Mouse (Mus musculus) granulocyte monocyte progenitor cell, adult 5-6 weeks (primary cell): Measurements from ENCODE around the gene Stambp. TPM values are rescaled to one million over a fixed set of nuclear protein-coding genes. Genes with fewer than 3 reads are reported as not detected.
"Not testable (repeated sequence)": the region's sequence is repeated elsewhere in the genome, so short reads cannot be mapped to it uniquely, and the experiment has no call there.

Experiments
- ATAC-seq: replicated peaks from 2 replicates; pipeline ENCODE4 v1.8.0; 2016; ENCODE audit warnings: mild to moderate bottlenecking, moderate TSS enrichment, inconsistent platforms; ENCODE audit not compliant: poor library complexity, severe bottlenecking
- total RNA-seq, 2 experiments: library from RNA; stranded (forward) in 1 of 2; stranded (reverse) in 1 of 2; fragments of 200-712, 200-1000 nt in 1 of 2; fragments of >200 nt in 1 of 2; fragmentation: Nextera tagmentation in 1 of 2; gene quantifications; 2 replicates each; pipeline ENCODE4 v1.2.3; 2014 to 2017

Gene Stambp
- total RNA-seq (2014; fragmentation: Nextera tagmentation) (23.0 and 44.8 TPM in 2 replicates), total RNA-seq (2017) (5.0 and 9.7 TPM in 2 replicates)

DNA sequence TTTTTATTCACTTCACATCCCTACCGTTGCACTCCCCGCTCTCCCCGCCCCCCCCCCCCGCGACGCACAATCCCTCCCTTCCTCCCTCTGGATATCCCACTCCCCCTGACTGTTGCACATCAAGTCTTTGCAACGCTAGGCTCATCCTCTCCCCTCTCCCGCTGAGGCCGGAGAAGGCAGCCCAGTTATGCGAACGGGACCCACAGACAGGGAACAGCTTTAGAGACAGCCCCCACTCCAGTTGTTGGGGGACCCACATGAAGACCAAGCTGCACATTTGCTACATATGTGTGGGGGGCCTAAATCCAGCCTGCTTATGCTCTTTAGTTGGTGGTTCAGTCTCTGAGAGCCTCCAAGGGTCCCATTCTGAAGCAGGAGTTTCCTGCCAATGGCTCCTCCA is at the start of gene Stambp:
TSS of gene Stambp (minus strand) at position 59 of the 400 bp plus-strand sequence.
- peak; percentile 21 for ATAC-seq

DNA sequence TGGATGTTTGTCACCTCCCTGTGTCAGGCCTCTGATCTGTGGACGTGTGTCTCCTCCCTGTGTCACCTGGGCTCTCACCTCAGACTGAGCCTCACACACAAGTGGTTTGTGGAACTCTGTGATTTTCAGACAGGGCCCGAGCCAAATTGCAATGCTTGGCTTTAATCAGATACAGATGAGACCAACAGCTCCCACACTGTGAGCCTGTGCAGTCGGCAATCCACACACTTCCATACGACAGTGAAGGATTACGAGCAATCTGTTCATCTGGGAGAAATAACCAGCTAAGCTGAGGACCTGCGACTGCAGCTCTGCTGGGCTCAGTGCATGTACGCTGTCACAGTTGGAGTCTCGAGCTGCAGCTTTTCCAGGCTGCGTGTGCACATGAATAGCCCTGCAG is 47.4 kb upstream of the Stambp start:
- no peak for ATAC-seq

DNA sequence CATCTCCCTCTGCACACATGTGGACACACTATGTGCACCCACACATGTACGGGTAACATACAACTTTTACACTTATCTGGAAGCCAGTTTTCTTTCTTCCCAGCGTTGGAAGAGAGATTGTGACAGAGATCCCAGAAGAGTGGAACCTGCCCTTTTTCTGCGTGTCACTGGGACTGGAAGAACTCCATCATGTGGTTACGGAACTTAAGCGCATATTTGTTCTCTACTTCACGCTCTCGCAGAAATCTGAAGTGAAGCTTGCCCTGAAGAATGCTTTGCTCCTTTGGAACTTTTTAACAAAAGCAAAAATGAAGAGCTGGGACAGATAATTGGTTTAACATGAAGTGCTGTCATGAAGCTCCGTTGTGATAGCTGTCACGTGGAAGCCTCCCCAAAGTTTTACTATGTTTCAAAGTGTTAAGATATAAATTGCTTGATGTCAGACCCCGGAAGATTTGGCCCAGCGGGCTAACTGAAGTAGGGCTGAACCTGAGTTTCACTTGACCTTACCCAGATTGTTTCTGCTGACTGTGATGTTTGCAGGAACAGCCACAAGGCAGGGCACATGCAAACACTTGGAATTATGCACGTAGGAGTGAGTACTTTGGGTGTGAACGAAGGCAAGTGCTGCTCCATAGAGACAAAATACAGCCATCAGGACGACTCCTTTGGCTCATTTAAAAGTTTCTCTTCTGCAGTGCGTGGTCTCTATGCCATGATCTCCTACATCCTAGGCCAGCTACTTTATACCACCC is 45.2 kb upstream of the Stambp start:
- no peak for ATAC-seq

DNA sequence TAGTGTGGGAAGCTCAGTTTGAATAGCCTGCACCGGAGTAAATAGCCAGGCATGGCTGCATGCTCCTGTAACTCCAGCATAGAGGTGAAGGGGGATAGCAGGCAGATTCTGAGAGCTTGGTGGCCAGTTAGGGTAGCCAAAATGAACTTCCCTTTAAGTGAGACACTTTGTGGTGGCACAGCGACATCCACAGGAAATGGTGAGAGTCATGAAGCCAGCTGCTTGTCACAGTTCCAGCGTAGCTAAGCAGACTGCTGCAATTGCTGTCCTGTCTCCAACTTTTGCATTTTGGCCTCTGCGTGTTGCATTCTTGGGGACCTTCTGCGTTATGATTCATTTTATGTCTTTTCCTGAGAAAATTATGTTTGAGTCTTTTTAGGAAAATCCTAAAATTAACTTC is 44.0 kb upstream of the Stambp start:
- peak; percentile 92 for ATAC-seq

DNA sequence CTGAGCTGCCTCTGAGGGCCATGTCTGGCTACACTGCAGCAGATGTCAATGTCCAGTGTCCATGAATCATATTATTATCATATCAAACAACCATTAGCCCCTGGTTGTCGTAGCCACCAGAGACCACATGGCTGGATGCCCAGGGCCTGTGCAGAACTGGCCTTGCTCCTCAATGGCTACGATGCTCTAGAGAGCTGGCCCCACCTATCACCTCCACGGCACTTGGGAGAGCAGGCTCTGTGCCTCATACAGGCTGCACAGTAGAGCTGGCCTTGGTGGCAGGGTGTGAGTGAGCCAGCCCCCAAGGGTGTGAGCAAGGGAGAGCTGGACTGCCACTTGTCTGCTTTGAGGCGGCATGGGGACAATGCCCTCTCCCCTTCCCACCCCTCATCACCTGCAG is 41.9 kb upstream of the Stambp start:
- no peak for ATAC-seq

DNA sequence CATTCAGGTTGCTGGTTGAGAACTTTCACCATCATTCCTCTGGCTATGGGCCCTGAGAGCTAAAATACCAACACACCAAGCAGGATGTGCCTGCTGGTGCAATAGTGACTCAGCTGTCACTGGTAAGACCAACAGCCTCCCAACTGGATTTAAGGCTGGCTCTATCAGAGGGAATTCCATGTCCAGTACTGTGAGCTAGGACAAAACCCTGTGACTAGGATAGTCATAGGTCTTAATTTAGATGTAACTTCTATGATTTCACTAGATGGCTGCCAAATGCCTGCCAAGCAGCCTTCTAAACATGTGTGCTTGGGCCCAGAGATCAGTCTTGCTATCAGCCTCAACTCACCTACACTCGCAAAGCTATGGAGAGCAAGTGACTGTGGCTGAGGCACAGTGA is 40.4 kb upstream of the Stambp start:
- ATAC-seq, result no peak

DNA sequence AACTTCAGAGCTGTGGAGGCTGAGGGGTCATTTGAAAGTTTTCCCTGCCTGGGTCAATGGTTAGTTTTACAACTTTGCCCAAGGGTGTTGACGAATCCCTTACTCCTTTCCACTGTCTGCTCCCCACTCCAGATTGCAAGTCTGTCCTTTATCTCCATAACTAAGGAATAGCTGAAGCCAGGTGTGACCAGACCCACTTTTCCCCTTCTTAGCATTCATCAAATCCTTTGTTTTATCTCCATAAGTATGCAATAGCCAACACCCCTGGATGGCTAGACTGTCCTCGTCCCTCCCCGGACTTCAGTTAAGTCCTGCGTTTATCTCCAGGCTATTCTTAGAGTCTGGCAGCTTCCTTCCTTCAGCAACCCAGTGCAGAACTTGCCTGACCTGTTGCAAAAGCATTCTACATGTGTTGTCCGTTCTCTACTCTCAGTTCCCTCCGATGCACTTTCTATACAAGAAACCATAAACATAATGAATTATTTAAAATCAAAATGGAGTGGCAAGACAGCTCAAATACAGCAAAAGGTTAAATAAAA is 27.2 kb upstream of the Stambp start:
- ATAC-seq, result peak; percentile 73

DNA sequence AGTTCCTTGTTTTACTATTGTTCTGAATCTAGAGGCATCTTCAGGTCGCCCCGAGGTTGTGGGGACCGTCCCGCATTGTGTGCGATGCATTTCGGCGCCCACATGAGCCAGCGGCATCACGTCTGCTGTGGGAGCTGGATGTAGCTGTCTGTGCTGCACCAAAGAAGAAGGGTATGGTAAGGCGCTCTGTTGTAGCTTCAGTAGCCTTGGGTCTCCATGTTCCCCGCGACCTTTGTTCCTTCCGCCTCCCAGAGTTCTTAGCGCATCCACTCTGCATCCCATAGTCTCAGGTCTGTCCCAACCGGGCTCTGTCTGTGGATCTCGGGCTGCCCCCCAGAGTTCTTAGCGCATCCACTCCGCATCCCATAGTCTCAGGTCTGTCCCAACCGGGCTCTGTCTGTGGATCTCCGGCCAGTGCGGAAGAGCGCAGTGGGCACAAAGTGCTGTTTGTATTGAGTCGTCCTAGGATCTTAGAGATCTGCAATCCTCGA is 26.6 kb upstream of the Stambp start:
- peak; percentile 34 for ATAC-seq

DNA sequence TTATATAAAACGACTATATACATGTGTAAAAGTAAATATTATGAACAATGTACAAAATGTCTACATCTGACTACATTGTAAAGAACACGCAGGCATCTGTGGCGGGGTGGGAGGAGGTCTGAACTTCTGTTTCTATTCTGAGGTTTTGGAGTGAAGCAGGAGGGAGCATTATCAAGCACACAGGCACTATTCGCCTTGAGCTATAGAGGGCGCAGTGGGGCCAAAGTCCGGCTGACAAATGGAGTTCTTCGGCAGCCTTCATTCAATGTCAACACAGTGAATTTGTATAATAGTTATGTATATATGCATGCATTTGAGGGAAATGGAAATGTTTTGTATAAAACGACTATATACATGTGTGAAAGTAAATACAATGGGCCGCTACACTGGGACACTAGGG is 26.1 kb upstream of the Stambp start:
- ATAC-seq, result peak; percentile 86

DNA sequence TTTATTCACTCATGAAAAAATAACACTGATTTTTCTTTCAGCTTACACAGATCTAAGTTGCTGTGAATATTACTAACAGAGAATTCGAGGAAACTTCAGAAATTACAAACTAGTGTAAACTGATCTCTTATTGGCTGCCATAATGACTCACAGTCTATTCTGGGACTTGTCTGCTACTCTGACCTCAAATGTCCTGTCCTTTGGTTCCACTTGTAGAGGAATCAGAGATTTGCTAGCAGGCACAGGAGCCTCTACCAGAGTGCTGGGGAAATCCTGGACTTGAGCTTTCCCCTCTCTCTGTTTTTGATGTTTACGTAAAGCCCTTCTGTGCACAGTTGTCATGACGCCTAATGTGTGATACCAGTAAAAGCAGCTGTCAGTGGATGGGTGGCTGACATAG is 25.5 kb upstream of the Stambp start:
- no peak for ATAC-seq

DNA sequence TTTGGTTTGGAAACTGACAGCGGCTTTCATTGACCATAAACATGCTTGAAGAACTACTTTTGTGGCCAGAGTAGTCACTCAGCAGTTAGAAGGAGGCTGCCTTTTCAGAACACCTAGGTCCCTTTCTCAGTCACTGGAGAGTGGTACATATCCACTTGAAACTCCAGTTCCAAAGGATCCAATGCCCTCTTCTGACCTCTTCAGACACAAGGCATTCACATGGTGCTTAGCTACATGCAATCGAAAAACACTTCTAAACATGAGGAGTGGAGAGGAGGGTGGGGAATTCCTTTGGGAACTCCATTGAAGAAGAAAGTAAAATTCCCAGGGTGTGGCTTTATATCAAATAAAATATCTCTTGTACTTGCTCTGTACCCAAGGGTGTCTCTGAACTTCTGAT is 22.5 kb upstream of the Stambp start:
- no peak for ATAC-seq

DNA sequence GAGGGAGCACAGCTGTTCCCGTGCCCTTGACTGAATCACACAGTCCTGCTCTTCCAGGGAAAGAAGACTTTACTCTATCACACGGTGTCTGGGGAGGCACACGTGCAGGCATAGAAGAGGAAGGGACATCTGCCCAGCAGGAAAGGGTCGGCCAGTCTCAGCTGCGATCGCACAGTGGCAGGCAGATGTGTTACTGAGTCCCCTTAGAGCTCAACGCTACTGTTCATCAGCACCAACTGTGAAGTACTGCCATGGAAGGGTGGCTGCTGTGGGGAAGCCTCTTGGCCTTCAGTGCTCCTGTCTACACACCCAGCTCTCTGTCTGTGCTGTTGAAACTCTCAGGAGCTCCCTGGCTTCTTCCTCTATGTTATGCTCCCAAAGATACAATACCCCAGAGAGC is 21.4 kb upstream of the Stambp start:
- no peak for ATAC-seq

DNA sequence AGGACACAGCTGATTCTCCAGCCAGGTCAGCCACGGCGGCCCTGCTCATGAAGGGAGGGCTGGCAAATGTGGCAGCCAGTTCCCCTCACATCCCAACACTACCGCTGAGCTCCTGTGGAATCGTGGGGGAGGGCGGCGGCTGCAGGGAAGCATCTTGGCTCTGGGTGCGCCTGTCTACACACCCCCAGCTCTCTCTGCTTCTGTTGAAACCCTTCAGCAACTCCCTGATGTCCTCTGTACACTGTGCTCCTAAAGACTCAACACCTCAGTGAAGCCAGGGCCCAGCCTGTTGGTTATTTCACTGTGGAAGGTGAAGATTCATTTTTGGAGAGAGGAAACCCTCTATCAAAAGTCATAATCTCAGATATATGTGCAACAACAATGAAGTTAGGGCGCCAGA is 19.5 kb upstream of the Stambp start:
- ATAC-seq, result no peak

DNA sequence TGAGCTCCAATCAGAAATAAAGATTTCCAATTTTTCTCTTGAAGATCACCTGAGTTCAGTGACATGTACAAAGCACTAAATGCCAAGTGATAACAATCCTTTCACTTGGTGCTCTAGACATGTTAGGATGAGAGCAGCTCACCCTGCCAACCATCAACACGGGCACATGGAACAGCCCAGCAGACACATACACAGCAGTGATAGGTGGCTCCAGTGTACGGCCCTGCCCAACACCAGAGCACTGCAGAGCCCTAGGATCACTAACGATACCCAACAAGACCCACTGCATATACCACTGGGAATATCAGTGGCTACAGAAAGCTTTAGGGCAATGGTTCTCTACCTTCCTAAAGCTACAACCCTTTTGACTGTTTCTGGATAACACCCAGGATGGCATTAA is 17.8 kb upstream of the Stambp start:
- ATAC-seq, result no peak

DNA sequence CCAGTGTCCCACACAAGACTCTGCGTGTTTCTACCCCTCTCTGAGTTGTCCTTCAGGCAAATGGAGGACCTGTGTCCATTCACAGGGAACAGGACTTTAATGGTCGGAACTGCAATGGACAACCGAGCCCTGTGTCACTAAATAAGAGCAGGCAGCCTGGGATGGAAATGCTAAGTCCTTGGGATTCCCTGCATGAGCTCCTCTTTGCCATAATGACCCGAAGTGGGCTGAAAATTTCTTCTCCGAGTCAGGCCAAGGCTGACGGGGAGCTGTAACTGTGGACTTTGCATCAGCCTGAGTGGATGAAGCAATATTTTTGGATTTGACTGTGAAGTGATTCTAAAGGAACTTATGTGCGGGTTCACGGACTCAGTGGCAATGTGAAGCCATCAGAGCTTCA is 14.7 kb upstream of the Stambp start:
- not testable (repeated sequence) for ATAC-seq

DNA sequence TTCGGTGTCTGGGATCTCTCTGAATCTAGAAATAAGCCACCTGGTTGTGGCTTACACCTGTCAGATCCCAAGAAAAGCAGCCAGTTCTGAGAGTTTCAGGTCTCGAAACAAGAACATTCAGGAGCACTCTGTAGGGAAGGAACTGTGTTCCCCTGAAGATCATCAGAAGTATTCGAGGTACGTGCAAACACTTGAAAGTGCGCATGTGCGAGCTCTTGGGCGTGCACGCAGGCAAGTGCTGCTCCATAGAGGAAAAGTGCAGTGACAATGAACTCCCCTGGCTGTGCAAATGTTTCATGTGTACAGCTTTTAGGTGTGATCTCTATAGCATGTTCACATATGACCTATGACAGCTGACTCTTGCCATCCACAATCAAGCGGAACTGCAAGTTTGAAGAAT is 12.8 kb upstream of the Stambp start:
- not testable (repeated sequence) for ATAC-seq

DNA sequence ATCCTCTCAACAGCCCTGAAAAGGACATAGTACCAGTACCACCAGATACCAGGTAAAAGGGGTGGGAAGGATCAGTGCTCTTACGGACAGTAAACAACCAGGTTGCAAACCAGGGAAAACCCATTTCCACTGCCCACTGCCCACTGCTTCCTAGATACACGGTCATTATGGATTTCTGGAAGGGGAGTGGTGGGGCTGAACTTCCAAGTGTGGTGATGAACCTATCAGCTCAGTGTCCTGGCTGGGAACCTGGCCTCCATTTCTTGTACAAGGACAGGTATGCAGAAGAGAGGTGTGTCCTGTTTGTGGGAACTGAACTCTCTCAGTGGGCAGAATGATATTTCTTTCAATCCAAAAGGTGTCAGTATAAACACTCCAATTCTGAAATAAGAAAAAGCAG is 11.1 kb upstream of the Stambp start:
- ATAC-seq, result no peak

DNA sequence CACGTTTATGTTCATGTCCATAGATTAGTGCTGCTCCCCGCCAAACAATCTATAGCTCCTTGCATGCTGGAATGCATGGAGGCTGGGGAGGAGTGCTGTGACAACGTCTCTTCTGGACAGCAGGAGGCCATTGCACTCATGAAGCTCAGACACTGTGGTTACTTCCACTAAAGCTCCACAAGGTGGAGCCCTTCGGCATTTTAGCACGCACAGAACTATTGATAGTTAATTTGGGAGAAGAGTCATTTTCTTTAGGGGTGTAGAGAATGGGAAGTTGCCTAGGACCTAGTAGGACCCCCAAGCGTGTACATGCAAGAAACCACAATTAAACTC is 10.4 kb upstream of the Stambp start:
- peak; percentile 82 for ATAC-seq

DNA sequence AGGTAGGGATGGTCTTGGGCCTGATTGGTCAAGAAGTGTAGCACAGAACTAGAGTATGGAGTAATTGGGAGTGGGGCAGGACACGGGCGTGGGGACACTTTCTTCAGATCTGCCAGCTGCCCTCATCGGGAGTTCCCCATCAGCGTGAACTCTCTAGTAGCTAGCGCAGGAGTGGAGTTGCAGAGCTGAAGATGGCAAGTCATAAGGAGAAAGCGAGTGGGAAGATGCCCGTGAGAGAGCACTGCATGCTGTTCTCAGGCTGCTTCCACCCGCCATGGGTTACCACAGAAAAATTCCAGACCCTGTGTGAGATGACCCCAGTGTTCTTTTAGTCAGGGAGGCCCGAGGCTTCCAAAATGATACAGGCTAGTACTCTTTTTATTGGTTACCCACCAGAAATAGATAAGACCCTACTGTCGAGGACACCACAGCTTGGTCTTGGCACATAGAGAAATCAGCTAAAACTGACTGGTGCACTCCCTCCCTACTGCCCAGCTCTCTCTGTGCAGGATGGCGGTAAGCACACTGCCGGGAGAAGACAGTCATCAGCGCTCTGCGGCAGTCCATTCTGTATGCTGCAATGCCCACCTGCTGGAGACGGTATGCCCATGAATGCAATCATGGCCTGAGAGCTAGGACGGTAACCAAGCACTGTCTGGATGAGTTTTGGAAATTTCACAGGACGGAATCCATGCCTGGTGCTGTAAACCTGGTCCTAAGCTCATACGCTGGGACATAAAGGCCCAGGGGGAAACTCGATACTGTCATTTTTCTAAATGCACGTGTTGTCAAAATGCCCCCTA is 9.8 kb upstream of the Stambp start:
- no peak for ATAC-seq

DNA sequence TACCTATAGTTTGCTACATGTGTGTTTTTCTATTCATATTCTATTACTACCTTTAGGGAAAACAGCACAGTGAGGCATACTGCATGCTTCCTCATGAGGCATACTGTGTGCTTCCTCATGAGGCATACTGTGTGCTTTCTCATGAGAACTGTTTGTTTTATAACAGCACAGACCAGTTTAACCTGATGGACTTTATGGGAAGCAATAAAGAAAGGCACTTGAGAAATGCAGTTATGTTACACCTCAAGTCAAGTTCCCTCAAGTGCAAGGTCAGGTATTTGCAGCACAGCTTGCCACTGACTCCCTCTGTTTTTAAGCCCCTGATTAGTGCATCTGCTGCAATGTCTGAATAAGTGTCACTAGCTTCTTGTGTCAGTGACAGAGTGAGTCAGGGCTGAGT is 5.0 kb upstream of the Stambp start:
- ATAC-seq, result no peak

DNA sequence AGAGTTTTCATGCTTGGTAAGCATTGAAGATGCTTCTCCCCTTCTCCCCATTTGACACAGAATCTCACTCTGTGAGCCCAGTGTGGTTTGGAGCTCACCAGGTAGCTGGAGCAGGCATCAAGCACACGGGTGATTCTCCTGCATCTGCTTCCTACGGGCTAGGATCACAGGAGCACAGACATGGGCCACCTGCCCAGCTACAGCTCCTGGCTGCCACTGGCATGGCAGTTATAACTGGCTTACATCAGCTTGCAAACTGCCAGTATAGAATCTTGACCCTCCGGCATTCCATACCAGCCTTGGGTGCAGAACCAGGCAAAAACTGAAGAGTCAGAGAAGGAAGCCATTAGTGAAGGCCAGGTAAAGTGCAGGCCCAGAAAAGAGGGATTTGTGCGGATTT is 3.1 kb upstream of the Stambp start:
- no peak for ATAC-seq
